Mouse (Mus musculus) cerebellum, postnatal 4 days (tissue): Measurements from ENCODE around the gene Pcyt2.
"Not testable (repeated sequence)": the region's sequence is repeated elsewhere in the genome, so short reads cannot be mapped to it uniquely, and the experiment has no call there.

Source experiments
- DNase-seq, 2 experiments: peaks; one replicate each; pipeline ENCODE4 v3.0.0; 2022; ENCODE audit warnings: low spot score in 2 of 2, mixed read lengths in 1 of 2

The Pcyt2 gene

DNA sequence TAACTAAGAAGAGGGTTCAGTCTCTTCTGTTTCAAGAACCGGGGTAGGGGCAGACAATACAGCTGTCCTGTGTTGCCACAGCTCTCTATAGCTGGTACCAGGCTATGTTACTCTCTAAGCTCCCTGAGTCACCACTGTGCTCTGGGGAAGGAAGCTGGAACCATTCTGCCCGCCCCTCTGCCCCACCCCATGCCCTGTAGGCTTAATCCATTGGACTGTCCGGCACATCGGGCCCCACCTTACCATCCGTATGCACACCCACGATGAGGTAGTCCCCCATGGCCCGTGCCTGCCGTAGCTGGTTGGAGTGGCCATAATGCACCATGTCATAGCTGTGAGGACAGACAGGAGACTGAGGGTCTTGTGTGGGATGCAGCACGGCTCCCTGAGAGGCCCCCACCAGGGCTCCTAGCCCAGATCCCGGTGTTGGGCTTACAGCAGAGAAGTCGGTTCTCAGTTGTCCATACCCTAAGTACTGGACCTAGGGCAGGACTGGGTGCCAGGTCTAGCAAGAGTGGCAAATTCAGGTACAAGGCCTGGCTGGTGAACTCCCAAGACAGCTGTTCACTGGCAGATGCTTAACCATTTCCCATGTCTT is 2.0 kb downstream of the Pcyt2 start:
- DNase-seq, result no peak

DNA sequence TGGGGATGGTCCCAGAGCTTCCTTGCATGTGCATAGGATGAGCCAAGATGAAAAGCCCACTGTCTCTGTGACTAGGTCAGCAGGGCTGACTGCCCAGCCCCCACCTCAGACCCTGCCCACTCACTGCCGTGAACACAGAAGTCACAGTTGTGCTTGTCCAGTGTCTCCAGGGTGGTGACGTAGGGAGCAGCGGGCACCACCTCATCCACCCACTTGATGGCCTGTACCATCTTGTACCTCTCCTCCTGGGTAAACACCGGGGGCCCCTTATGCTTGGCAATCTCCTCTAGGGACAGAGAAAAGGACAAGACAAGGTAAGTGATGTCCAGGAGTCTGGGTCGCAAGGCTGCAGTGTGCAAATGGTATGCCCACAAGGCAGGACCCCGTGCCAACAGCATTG is 2.6 kb downstream of the Pcyt2 start:
- DNase-seq, result no peak

DNA sequence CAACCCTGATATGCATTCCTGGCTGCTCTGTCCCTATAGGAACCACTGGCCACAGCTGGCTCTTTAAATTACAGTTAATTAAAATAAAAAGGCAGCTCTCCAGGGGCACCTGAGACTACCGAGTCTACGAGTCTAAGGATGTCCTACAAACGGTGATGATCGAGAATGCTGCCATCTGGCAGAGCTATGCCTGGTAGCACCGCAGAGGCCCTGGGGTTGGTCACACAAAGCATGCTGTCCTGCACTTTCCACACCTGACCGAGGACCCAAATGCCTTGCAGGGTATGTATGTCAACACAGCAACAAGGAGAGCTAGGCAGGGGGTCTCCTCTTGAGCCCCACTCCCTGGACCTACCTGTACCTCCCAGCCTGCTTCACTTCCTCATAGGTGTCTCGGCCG is 3.8 kb downstream of the Pcyt2 start:
- no peak for DNase-seq

DNA sequence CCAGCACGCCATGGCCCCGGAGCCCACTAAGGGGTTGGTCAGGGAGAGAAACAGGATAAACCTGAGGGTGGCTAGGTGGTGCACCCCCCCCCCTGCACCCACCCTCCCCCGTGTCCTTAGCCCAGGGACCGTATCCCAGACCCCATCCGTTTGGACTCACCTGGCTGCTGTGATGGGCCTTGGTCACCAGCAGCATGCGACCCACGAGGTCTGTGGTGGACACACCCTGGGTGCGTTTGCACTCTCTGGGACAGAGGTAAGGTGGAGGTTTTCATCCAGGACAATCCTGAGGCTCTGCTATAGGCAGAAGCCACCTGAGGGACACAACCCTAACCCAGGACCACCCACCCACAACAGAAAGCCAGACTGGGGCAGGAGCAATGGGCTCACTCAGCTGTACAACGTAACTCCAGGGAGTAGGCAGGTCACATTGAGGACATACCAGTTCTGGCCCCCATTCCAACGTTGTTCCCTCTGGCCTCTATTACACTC is 4.2 kb downstream of the Pcyt2 start:
- DNase-seq, result no peak

DNA sequence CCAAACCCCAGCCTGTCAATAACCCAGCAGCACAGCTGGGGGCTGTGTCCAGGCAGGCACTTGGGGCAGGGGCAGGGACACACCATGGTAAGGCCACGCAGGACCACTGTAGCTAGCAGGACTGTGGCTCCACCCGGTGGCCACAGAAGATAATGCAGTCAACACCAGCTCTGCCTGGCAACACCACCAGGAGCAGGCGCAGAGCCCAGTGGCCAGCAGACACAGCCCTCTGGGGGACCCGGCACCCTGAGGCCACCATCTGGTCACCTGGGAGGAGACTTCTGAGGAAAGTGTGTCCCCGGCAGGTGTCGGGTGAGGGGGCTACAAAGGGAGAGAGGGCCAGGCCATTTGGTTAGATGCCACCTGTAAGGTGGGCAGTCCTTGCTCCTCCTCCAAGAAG is 5.0 kb downstream of the Pcyt2 start:
- DNase-seq, result peak; percentile 65 to 86

DNA sequence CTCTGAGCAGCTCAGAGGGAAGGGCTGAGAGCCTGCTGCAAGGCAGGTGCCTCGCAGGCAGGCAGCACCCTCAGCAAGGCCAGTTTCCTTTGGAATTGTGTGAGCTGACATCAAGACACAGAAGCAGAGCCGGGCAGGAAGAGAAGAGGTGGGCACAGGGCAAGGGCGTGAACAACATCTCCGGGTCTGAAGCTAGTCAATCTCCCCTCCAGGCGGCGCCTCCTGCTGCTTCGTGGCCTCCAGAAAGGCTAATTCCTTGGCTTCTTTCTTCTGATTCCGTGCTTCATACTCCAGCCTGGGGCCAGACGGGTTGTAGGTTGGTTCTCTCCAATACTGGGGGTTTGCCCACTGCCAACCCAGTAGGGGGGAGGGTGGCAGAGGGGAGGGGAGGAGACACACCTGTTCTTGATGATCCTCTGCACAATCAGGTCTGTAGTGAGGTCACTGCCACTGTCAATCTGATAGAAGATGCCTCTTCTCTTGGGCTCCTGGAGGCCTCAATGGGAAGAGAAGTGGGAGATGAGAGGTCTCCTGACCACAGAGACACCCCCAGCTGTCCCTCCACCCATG is 7.2 kb downstream of the Pcyt2 start:
- DNase-seq, result no peak

DNA sequence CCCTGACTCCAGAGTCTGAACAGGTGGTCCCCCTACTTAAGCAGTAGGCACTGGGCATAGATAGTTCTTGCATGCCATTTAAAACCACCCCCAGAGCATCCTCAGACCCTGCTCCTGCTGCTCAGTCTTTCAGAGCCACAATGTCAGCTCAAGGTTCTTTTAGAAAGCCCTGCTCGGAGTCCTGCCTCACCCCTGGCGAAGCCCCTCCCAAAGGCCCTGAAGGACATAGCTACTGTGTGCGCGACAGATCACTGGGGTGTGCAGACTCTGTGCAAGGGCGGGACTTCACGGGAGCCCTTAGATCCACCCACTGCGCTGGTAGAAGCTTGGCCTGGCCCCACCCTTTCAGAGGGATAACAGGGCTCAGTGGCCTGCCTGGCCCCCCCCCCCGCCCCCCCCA is 8.5 kb downstream of the Pcyt2 start:
- no peak for DNase-seq

DNA sequence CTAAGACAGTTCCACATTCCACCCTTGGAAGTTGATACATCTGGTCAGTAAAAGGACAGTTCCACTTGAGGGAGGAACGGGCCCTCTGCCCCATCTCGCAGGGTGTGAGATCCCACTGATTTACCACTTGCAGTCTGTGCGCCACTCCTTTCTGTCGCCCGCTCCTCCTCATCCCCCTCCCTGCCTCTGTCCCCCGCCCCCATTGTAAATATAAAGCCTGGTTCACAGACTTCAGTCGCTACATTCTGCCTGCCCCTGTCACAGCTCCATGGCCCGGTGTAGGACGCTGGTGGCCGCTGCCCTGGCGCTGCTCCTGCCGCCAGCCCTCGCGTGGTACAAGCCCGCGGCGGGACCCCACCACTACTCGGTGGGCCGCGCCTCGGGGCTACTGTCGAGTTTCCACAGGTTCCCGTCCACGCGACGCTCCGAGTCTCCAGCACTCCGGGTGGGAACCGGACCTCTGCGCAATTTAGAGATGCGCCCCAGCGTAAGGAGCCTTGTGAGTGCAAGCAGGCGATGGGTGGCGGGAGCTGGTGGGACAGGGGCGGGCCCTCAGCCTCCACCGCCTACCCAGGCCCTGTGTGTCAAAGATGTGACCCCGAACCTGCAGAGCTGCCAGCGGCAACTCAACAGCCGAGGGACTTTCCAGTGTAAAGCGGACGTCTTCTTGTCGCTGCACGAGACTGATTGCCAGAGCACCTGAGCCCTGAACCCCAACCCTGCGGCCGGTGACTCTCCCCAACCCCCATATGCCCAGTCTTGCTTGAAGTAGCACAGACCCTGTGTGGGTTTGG is 9.3 kb downstream of the Pcyt2 start, which contains the start of gene Npb:
Npb (plus strand) TSS at position 237 of the 794 bp plus-strand sequence.
- DNase-seq, result no peak

DNA sequence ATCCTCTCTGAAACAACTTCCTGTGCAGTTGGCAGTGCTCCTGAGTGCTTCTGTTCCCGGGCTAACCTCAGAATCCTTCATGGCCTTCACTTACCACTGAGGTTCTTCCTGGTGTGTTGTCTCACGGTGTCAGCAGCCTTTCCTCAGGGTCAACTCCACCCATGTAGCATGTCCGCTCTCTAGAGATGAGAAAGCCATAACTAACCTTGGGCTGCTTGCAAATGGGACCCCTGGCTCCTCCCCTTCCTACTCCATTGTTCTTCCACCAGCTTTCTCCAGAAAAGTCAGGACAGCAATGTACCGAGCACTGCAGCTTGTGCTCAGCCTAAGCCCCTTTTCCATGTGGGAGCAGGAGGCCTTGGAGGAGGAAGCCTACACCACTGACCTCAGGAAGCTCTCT is 11.0 kb downstream of the Pcyt2 start:
- no peak for DNase-seq

DNA sequence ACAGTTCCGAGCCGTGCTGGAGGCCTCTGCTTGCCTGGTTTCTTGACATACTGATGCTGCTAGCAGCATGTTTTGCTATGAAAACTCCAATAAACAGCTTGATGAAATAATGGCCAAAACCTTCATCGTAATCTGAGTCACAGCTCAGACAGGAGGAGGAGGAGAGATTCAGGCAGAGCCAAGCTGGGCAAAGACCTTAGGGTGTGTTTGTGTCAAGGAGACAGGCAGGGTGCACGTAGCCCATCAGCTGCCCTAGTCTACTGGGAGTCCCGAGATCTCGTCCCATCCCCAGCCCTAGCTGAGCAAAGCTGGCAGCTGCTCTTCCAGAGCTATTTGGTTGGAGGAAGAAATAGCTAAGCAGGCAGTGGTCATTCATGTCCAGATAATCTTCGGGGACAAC is 12.1 kb downstream of the Pcyt2 start:
- no peak for DNase-seq

DNA sequence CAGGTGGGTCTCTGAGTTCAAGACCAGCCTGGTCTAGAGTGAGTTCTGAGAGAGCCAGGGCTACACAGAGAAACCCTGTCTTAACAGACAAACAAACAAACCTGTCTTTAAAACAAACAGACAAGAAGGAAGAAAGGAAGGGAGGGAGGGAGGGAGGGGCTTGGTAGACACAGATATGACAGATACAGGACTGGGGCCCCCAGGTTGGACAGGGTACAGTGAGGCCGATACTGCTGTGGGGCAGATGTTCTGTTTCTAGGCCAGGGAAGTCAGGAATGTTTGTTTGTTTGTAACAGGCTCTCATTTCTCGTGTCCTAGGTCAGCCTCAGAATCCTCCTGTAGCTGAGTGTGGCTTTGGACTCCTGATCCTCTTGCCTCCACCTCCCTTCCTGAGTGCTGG is 14.2 kb downstream of the Pcyt2 start:
- DNase-seq, result no peak

DNA sequence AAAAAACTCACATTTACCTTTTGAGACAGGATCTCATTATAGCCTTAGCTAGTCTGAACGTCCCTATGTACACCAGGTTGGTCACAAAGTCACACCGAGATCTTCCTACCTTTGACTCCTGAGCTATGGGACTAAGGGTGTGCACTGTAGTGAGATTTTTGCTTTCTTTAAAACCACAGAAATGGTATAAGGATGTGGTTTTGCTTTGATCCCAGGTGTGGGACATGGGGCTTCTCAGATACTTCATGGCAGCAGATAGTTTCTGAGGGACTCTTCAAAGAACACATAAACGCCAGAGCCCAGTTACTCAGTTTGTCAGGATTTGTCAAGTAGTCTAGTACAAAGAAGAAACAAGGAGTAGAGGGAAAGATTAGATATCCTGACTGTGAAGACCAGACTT is 17.0 kb downstream of the Pcyt2 start:
- DNase-seq, result no peak

DNA sequence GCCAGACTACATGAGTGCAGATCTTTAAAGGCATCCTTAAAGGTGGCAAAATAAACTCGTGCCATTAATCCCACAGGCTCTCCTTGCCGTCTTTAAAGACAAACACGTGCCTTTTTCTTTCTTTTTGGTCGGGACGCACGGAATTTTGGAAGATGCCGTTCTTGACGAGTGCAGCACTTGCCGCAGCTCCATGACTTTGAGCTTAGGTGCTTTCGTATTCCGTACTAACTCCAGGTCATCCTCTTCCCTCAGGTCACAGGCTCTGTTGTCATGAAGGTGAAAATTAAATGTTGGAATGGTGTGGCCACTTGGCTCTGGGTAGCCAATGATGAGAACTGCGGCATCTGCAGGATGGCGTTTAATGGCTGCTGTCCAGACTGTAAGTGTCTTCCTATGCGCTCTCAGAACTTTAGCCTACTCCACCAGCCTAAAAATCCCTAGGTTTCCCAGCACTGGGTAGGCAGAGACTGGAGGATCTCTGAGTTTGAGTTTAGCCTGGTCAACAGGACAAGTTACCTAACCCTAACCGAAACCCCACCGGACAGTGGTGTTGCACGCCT is 18.7 kb downstream of the Pcyt2 start:
- no peak for DNase-seq

DNA sequence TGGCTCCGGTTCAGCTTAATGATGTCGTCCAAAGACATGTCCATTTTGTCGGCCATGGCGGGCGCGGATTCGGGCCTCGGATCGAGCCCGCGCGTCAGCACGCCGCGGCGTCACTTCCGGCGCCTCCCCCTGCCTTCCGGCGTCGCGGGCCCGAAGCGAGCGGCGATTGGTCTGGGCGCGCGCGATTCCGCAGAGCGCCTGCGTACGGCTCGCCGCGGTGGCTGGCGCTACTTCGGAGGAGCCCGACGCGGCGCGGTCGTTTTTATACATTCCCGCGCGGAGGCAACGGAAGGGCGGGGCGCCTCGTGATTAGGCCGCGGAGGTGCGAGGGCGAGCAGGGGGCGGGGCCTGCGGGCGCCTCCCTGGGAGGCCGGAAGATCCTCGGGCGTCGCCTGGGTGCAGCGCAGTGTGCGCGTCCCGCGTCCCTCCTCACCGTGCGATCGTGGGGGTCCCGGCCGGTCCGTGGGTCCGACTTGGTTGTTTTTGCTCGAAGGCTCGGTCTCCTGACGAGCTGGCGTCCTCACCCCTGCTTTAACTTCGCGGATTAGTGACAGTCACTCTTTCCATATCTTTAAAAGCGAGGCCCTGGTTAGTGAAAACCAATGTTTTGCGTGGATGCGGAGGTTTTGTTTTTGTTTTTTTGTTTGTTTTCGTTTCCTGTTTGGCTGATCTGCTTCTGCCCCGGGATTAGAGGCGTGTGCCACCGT is 19.3 kb downstream of the Pcyt2 start, which contains the start of the genes Alyref and Anapc11:
Alyref (minus strand) TSS at position 83 of the 707 bp plus-strand sequence.
Anapc11 (plus strand) TSS at position 139 of the 707 bp plus-strand sequence.
- peak; percentile 82 to 94 for DNase-seq

DNA sequence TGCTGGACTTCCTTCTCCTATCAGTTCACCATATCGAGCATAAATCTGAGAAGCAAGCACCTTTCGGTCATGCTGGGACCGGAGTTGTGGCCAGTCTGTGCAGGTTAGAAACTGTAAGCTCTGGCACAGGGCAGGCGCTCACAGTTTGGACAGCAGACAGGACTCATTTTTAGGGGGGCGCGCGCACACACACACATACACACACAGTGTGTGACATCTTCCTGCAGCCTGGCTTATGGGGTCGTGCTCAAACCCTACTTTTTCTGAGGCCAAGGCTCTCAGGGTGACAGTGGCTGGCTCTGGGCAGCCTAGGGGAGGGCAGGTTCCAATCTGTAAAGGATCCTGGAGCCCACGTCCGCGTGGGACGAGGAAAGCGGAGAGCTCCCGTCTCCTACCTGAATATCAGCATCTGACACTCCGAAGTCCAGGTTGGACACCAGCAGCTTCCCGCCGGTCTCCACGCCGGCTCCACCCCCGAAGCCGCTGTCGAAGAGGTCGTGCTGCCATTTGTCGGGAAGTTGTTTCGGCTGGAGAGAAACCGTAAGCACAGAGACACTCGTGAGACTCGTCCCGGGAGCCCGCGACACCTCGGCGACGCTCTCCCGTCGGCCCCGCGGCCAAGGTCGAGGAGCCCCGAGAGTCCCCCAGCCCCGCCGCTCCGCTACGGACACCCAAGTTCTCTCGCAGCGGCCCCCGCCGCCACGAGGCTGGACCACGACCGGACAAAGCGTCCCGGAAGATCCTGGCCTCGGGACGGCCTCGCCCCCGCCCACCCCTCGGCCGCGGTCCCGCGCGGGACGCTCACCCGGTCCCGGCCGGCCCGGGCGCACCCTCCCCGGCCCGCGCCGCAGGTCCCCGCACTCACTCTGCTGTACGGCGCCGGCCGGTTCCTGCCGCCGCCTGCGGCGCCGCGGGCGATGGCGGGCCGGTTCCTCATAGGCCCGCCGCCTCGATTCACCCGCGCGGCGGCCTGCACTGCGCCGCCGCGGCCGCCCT is 20.2 kb downstream of the Pcyt2 start:
- DNase-seq, result peak in 1 of 2 experiments; percentile 27

DNA sequence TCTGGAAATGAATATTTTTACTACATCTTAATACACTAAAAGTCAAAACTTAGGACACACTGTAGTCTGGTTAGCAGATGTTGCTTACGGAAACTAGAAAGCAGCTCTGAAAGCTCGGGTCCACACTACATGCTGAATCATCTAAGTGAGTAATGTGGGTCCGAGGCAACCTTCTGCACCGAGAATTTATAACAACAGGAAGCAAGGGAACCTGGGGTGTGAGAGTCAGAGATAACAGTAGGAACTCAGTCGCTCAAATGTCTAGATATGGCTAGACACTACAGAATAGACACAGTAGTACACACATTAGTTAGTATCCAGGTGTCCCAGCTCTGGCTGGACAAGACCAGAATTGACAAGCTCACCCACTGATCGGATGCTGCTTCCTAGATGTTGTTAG is 29.2 kb downstream of the Pcyt2 start:
- no peak for DNase-seq

DNA sequence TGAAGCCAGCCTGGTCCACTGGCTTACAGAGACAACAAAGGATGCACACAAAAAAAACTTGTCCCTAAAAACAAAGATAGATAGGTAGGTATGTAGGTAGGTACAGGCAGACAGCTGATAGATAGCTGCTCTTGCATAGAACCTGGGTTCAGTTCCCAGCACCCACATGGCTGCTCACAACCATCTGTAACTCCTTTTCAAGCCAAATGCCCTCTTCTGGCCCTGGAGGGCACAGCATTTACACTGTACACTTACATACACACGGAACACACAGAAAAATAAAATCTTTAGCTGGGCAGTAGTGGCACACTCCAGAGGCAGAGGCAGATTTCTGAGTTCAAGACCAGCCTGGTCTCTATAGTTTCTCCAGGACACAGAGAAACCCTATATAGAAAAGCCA is 33.8 kb downstream of the Pcyt2 start:
- no peak for DNase-seq

DNA sequence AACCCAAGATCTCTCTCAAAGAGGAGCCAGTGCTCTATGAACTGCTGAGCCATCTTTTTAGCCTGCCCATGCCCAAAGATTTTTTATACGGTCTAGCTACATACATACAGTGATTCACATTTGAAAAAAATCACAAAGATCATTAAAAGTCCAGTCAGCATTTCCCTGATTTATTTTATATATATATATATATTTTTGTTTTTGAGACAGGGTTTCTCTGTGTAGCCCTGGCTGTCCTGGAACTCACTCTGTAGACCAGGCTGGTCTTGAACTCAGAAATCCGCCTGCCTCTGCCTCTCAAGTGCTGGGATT is 34.8 kb downstream of the Pcyt2 start:
- DNase-seq, result not testable (repeated sequence)

DNA sequence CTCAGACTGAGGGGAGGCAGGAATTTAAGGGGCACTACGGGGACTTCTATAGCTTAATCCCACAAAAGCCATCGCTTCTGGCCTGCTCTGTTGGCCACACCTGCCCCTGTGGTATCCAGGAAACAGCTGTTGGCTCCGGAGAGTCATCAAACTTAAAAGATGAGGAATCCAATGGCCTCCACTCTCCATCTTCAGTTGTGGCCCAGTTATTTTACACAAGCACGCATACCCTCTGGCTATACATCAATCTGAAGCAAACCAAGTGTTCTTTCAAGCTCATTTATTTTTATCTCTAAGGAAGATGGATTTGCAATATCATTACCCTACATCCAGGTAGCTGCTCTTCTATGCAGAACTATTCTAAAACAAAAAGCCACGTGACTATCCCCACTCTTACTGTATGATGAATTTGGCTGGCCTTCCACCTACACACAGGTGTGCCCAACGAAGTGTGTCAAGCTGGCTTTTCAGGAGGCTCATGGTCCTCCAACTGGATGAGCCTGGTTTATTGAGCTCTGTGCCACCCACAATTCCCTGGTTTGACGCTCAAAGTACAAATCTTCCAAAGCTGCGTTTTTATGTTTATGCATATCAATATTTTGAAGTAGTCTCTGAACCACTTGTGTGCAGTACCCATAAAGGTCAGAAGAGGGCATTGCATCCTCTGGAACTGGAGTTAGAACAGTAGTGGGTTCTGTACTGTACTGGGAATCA is 35.3 kb downstream of the Pcyt2 start:
- DNase-seq, result no peak
